Mouse (Mus musculus) lung, postnatal 0 days (tissue): ENCODE data around the gene Snrpa.

ENCODE experiments used
- CTCF ChIP-seq: IDR thresholded peaks from 2 replicates; pipeline ENCODE4 v1.5.1; 2016; ENCODE audit warnings: antibody characterized with exemption, mild to moderate bottlenecking
- EP300 ChIP-seq: IDR thresholded peaks from 2 replicates; pipeline ENCODE4 v1.6.1; 2016; ENCODE audit warnings: antibody characterized with exemption, mild to moderate bottlenecking, control low read depth

- TF ChIP-seq CTCF (no peak), EP300 (no peak)
These were observed 30.4 kb downstream of the Snrpa start for GRCm38 (mm10) chr7:27165696-27166095.
